Mouse (Mus musculus): ENCODE data around the gene Bcas1. TPM values are rescaled to one million over a fixed set of nuclear protein-coding genes. Genes with fewer than 3 reads are reported as not detected.

Gene Bcas1
- polyA plus RNA-seq, 2 experiments, result 0.45 to 1.0 TPM

- H3K4me2 ChIP-seq (replicated peaks; ENCODE audit: low read depth, low read length, severe bottlenecking), result no peak overlapping the region
- no peak overlapping the region for H3K9ac ChIP-seq (ENCODE audit: low read depth, low read length, severe bottlenecking)
- H3K27me3 ChIP-seq (ENCODE audit: control insufficient read depth, insufficient read depth, low read length), result no peaks in the 10 kb centered on the region
- H3K27ac ChIP-seq (replicated peaks; ENCODE audit: low read depth, low read length), result no peak overlapping the region
- ATAC-seq (ENCODE audit: low FRiP score, low read depth), result no peak
- WGBS, result 89% methylated on average over 6 of the region's 6 CpGs
- H3K4me1 ChIP-seq (ENCODE audit: control insufficient read depth, insufficient read depth, low read length), result peaks cover 22% of the 10 kb centered on the region
- no peaks in the 10 kb centered on the region for H3K36me3 ChIP-seq (ENCODE audit: control insufficient read depth, insufficient read depth, low read length)
- no peak for TF ChIP-seq POLR2A (IDR thresholded peaks at IDR 0.05; ENCODE audit: borderline replicate concordance, extremely low read depth, insufficient read depth, insufficient read length)
- no peak overlapping the region for H3K4me3 ChIP-seq (replicated peaks; ENCODE audit: low read length)
- H3K9me3 ChIP-seq (ENCODE audit: control insufficient read depth, low read length), result no peaks in the 10 kb centered on the region
- no peak for DNase-seq (ENCODE audit: low spot score)
Measured at GRCm38 (mm10) chr2:170310988-170311359, 116.7 kb downstream of the Bcas1 start.

GRCm38 (mm10) chr2:170310310-170310987 lies 117.2 kb downstream of the Bcas1 start:
- DNase-seq (ENCODE audit: low spot score), result no peak
- H3K9ac ChIP-seq (ENCODE audit: low read depth, low read length, severe bottlenecking), result no peak overlapping the region
- no peak for TF ChIP-seq POLR2A (IDR thresholded peaks at IDR 0.05; ENCODE audit: borderline replicate concordance, extremely low read depth, insufficient read depth, insufficient read length)
- no peaks in the 10 kb centered on the region for H3K27me3 ChIP-seq (ENCODE audit: control insufficient read depth, insufficient read depth, low read length)
- no peak overlapping the region for H3K4me3 ChIP-seq (replicated peaks; ENCODE audit: low read length)
- no peak overlapping the region for H3K4me2 ChIP-seq (replicated peaks; ENCODE audit: low read depth, low read length, severe bottlenecking)
- no peak for ATAC-seq (ENCODE audit: low FRiP score, low read depth)
- H3K4me1 ChIP-seq (ENCODE audit: control insufficient read depth, insufficient read depth, low read length), result peaks cover 22% of the 10 kb centered on the region
- H3K27ac ChIP-seq (replicated peaks; ENCODE audit: low read depth, low read length), result no peak overlapping the region
- 79% methylated on average over 13 of the region's 13 CpGs for WGBS
- no peaks in the 10 kb centered on the region for H3K9me3 ChIP-seq (ENCODE audit: control insufficient read depth, low read length)
- H3K36me3 ChIP-seq (ENCODE audit: control insufficient read depth, insufficient read depth, low read length), result no peaks in the 10 kb centered on the region

GRCm38 (mm10) chr2:170308966-170309365 lies 118.7 kb downstream of the Bcas1 start:
- H3K9me3 ChIP-seq (ENCODE audit: control insufficient read depth, low read length), result no peaks in the 10 kb centered on the region
- peak; percentile 56 for DNase-seq (ENCODE audit: low spot score)
- no peak overlapping the region for H3K9ac ChIP-seq (ENCODE audit: low read depth, low read length, severe bottlenecking)
- no peak overlapping the region for H3K4me2 ChIP-seq (replicated peaks; ENCODE audit: low read depth, low read length, severe bottlenecking)
- ATAC-seq (ENCODE audit: low FRiP score, low read depth), result no peak
- no peak for TF ChIP-seq POLR2A (IDR thresholded peaks at IDR 0.05; ENCODE audit: borderline replicate concordance, extremely low read depth, insufficient read depth, insufficient read length)
- H3K4me1 ChIP-seq (ENCODE audit: control insufficient read depth, insufficient read depth, low read length), result peaks cover 22% of the 10 kb centered on the region
- no peak overlapping the region; the same call in 1 of the 2 replicates for H3K27ac ChIP-seq (replicated peaks; ENCODE audit: low read depth, low read length)
- no peaks in the 10 kb centered on the region for H3K27me3 ChIP-seq (ENCODE audit: control insufficient read depth, insufficient read depth, low read length)
- no peaks in the 10 kb centered on the region for H3K36me3 ChIP-seq (ENCODE audit: control insufficient read depth, insufficient read depth, low read length)
- WGBS, result 34% methylated on average over 9 of the region's 9 CpGs
- H3K4me3 ChIP-seq (replicated peaks; ENCODE audit: low read length), result no peak overlapping the region

GRCm38 (mm10) chr2:170308033-170308820 lies 119.4 kb downstream of the Bcas1 start:
- Histone ChIP-seq H3K27me3 (ENCODE audit: control insufficient read depth, insufficient read depth, low read length) (no peaks in the 10 kb centered on the region), H3K4me2 (replicated peaks; ENCODE audit: low read depth, low read length, severe bottlenecking) (no peak overlapping the region), H3K4me1 (ENCODE audit: control insufficient read depth, insufficient read depth, low read length) (peaks cover 22% of the 10 kb centered on the region), H3K9me3 (ENCODE audit: control insufficient read depth, low read length) (no peaks in the 10 kb centered on the region), H3K9ac (ENCODE audit: low read depth, low read length, severe bottlenecking) (no peak overlapping the region), H3K36me3 (ENCODE audit: control insufficient read depth, insufficient read depth, low read length) (no peaks in the 10 kb centered on the region), H3K4me3 (replicated peaks; ENCODE audit: low read length) (no peak overlapping the region), H3K27ac (replicated peaks; ENCODE audit: low read depth, low read length) (peak overlapping the region; percentile 35; the same call in 1 of the 2 replicates)
- DNase-seq (ENCODE audit: low spot score) (no peak), ATAC-seq (ENCODE audit: low FRiP score, low read depth) (peak; percentile 43; the same call in 1 of the 2 replicates)
- 49% methylated on average over 10 of the region's 10 CpGs for WGBS
- TF ChIP-seq POLR2A (IDR thresholded peaks at IDR 0.05; ENCODE audit: borderline replicate concordance, extremely low read depth, insufficient read depth, insufficient read length), result no peak

- DNase-seq (ENCODE audit: low spot score) (peak; percentile 44), ATAC-seq (ENCODE audit: low FRiP score, low read depth) (no peak)
- WGBS, result 60% methylated on average over 7 of the region's 7 CpGs
- Histone ChIP-seq H3K27ac (replicated peaks; ENCODE audit: low read depth, low read length) (0 out of 2 replicates have a peak overlapping the region, but pooled peaks have one; percentile 35), H3K4me3 (replicated peaks; ENCODE audit: low read length) (no peak overlapping the region), H3K9me3 (ENCODE audit: control insufficient read depth, low read length) (no peaks in the 10 kb centered on the region), H3K27me3 (ENCODE audit: control insufficient read depth, insufficient read depth, low read length) (no peaks in the 10 kb centered on the region), H3K9ac (ENCODE audit: low read depth, low read length, severe bottlenecking) (no peak overlapping the region), H3K4me2 (replicated peaks; ENCODE audit: low read depth, low read length, severe bottlenecking) (no peak overlapping the region), H3K4me1 (ENCODE audit: control insufficient read depth, insufficient read depth, low read length) (peaks cover 22% of the 10 kb centered on the region), H3K36me3 (ENCODE audit: control insufficient read depth, insufficient read depth, low read length) (no peaks in the 10 kb centered on the region)
- no peak for TF ChIP-seq POLR2A (IDR thresholded peaks at IDR 0.05; ENCODE audit: borderline replicate concordance, extremely low read depth, insufficient read depth, insufficient read length)
Measured at GRCm38 (mm10) chr2:170307589-170308021, 120.0 kb downstream of the Bcas1 start.
